Mouse (Mus musculus) common myeloid progenitor, adult 5-6 weeks (primary cell): ENCODE measurements around the gene Gramd1c. TPM values are rescaled to one million over a fixed set of nuclear protein-coding genes. Genes with fewer than 3 reads are reported as not detected.

Source experiments
- ATAC-seq: replicated peaks from 2 replicates; pipeline ENCODE4 v1.8.0; 2016; ENCODE audit warnings: low read depth, mild to moderate bottlenecking, moderate TSS enrichment, inconsistent platforms; ENCODE audit not compliant: poor library complexity, severe bottlenecking
- total RNA-seq: library from RNA; stranded (forward); fragments of 200-1000, 187-1606 nt; gene quantifications from 2 replicates; pipeline ENCODE4 v1.2.3, GENCODE M21; 2017

Gramd1c gene
- total RNA-seq, 1 experiment from 2014 or later = 5.1 TPM

DNA sequence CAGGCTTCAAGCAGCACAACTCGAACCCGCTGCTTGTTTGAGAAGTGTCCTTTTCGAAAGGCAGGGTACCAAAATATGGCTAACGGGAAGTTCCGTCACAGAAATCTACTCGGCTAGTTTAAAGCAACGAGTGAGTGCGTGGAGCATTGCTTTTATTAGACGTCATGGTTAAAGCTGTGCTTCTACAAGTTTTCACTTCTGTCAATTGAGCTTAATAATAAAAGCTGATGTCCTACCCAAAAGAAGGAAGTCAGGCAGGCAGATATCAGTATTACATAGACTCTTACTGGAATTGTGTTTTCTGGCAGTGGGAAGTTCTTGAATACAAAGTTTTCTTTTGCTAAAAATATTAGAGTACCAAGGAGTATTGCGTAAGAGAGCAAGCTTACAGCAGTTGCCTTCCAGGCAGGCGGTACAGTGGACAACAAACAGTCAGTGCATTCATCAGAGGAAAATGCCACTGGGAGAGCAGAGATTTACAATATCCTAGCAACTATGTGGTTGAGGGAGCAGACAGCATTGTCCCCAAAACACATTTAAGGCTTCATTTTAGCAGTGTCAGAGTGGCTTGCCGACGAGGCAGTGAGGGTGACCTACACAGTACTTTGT, 97.3 kb downstream of the Gramd1c start:
- peak; percentile 33 for ATAC-seq

DNA sequence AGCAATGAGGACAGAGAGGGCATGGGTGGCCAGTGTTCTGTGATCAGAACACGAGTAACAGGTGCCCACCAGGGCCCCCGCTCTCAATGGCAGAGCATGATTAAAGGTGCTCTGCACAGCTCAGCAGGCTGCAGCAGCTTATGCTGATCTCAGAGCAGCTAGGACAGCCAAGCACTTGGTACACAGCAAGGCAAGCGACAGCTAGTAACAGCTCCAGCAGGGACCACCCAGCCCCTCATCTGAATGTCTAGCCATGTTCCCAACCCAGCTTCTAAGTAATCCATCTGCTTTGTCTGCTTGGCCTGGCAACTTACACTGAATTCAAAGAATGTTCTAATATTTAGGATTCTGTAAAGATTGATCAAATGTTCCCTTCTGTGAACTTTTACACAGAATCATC, 99.4 kb downstream of the Gramd1c start:
- ATAC-seq = no peak

DNA sequence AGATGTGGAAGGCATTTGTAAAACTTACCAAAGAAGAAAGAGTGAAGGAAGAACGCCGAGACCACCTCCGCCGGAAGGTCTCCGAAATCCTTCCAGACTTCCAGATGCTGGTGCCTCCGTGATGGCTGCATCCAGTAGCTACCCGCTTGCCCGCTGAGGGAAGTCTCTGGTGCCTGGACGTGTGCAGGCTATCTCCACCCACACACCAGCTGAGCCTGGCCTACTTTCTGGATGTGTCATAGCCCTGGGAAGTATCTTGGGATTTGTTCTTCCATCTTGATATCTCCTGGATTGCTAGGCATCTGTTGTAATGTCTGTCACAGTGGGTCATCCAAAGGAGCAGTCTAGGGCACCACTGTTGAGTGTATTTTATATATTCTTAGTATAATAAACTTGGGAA, 99.9 kb downstream of the Gramd1c start:
- ATAC-seq = no peak

DNA sequence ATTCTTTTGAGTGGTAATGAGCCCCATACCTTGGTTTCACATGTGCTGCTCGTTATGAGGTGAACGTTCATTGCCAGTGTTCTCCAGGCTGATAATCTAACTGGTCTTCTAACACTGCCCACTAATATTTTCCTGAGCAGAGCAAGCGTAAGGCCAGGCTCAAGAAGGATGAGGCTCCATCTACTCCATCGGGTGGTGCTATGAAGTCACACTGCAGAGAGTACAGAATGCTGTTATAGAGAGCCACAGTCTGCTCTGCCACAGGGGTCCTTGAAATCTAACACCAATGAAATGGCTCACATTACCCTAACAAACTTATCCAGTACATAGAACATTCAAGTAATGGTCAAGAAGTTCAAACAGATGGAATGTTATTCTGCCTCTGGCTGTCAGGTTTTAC, 105.1 kb downstream of the Gramd1c start:
- ATAC-seq = no peak

DNA sequence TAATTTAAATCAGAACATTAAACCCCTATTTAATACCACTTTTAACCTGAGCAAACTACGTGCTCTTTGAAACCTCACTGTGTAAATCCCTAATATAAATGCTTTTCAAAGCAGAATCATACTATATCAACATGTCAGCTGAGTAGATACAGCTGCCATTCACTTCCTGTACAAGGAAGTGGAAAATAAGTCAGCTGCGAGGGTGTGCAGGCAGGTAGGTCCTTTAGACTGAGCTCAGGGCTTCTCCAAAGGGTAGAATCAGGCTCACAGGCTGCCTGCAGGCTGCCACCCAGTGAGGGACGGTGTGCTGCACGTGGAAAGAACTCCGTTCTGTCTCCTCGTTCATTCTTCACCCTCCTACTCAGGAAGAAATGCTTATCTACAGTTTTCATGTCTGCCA, 108.2 kb downstream of the Gramd1c start:
- no peak for ATAC-seq

DNA sequence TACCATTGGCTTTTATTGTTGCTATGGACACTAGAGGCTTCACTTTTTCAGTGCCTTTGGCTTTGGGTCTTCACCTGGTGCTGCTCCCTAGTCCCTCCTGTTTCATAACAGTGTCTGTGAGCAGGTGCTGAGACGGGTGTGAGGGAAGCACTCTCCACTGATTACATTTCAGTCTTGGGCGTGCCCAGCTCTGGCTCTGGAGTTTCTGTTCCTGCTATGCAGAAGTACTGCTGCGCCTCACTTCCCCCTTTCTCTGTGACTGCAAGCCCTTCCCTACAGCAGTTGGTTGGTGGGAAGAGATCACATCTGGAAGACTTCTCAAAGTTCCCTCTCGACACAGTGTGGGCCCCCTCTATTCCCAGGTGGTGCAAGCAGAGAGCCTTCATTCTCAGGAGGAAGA, 111.6 kb downstream of the Gramd1c start:
- ATAC-seq = peak; percentile 98

DNA sequence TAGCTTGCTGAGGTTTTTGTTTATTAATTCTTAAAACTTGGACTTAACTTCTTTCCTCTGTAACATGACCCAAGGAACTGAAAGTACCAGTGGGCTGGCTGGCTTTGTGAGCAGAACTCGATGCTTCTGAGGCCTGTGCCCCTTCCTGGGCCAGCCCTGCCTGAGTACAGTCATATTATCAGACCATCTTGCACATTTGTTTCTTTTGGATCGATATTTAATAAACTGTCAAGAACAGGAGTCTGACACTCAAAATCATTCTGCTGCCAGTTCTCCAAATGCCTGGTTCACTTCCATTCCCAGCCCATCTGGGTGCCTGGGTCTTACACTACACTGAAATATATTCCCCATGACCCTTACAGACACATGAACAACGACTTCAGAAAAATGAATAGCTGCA, 117.3 kb downstream of the Gramd1c start:
- ATAC-seq = no peak

DNA sequence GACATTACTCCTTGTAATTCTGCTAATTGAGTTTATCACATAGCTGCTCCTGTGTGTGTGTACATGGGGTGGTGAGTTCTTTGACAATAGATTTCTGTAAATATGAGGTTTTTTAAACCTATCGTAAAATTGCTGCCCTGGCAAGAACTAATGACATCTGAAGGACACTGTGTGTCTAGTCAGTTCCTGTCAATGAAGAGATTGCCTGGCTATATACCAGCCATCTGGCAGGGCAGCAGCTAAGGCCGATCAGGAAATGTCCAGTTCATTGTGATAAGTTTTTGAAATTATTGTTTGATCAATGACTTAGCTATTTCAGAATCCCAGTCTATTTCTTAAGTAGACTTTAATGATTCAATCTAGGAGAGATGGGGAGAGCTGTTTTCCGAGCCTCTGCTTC, 117.8 kb downstream of the Gramd1c start:
- no peak for ATAC-seq

DNA sequence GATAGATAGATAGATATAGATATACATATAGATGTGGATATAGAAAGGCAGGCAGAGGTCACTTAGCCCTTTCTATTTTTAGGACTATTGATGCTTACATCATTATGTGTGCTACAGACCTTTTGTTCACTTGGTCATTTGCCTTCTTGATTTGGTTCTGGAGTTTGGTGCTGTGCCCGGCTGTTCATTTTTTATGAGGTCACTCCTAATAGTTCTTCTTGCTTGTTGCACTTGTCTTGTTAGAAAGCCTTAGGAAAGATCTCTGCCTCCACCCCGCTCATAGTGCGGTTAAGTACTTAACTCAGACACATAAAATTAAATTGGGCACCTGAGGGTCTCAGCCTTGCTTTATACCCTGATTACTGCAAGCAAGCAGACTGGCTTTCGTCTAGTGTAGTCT, 122.3 kb downstream of the Gramd1c start:
- no peak for ATAC-seq

DNA sequence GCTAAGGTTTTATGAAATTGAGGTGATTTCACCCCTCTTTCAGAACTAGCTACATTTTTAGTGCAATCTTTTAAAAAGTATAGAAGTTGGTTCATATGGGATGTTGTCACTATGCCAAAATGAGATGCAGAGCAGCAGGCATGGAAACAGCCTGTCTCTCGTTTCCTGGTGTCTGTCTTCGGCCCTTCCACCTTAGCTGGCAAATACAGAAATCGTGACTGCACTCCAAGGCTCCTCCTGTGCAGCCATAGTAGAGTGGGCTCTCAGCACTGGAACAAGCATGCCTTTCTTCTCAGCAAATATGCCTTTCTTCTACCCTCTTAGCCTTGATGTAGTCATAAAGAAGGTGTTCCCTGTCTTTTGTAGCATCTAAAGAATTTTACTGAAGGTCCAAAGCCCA, 127.3 kb downstream of the Gramd1c start:
- no peak for ATAC-seq

DNA sequence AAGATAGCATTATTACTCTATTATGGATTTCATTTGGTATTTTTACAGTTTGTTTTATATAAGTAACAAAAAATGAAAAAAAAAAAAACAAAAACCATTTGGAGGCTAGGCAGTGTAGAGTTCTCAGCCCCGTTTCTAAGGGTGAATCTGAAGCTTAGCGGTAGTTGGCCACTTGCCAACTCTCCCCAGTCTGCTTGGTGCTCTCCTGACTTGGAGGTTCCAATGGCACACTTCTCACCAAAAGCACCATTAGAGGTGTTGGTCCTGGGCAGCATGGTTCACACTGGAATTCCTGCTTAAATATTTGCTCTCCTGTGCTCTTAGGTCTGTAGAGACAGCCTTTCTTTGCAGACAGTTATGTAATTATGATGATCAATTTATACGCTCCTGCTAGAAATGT, 127.8 kb downstream of the Gramd1c start:
- no peak for ATAC-seq

DNA sequence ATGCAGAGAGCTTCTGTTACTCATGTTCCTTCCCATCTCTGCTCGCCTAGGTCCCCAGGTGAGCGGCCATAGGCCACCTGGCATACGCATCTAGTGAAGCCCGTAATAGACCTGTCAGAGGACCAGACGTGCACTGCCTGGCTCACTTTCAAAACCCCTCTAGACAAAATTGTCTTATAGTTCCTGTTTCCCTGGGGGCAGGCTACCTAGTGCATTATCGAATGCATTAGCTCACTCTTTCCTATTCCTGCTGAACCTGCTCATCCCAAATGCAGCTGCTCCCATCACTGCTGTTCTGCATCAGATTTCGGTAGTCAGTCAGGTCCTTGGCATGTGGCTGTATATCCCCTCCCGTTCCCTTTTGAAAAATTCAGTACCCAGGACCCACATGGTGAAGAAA, 128.3 kb downstream of the Gramd1c start:
- ATAC-seq = no peak

DNA sequence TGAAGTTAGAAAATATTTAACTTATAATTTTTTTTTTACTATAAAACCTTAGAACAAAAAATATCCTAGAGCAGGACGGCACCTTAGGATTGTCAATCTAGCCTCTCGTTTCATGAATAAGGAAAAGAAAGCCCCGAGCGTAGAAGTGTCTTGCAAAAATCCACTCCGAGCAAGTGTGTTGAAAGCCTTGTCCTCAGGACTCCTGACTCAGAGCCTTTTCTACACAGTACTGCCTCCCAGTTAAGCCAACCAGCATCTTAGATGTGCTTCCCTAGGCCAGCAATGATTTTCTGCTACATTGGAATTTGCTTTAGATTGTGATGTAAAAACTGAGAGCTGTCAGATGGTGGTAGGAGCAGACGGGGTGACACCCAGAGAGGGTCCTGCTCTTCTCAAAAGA, 130.1 kb downstream of the Gramd1c start:
- ATAC-seq = no peak

DNA sequence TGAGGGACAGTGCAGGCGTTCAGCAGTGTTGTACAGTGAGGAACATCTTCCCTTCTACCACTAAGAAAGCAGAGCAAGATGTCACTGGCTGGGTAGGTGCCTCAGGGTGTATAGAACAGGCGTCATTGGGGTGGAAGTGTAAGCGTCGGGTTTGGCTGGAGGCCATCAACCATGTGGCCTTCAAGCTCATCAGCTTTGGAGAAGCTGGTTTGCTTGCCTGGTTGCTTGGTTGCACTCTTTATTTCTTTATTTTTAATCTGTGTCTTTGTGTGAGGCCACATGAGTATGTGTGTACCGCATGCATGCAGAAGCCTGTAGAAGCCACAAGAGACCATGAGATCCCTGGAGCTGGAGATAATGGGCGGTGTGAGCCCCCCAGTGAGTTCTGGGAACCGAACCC, 130.8 kb downstream of the Gramd1c start:
- ATAC-seq = no peak

DNA sequence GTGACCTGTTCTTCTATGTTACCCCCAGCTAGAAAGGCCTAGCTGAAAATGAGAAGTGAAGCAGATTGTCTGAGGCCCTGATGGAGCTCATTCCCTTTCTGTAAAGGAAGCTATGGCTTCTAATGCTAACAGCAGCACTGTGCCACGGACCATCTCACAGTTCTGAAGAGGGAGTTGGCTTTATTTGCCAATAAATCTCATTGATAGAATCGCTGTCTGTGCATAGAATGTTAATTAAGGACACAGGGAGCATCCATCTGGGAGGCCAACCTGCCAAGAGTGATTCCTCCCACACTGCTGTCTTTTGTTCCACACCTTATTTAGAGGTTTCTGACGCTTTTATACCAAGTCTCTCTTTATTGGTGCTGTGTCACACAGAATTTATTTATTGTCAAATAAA, 131.6 kb downstream of the Gramd1c start:
- ATAC-seq = no peak

DNA sequence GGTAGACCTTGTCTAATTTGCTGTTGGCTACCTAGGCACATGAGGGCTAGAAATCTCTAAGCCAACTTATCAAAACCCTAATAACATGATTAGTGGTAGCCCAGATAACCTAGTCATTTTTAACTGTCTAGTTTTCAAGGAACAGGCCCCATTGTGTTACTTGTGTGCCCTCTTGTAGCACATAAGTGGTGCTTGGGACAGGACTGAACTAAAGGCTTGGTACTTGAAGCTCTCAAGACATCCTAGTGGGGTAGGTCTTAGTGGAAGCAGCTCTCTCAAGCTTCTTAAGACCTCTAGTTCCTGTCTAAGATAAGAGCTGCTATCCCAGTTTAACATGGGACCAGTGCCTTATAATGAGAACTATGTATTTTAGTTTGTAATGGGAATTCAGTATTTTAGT, 132.6 kb downstream of the Gramd1c start:
- no peak for ATAC-seq

Other genes with a start within 250 kb of the Gramd1c start
- gene Ccdc191, start 173.5 kb downstream of the Gramd1c start, total RNA-seq = 18.5 and 29.6 TPM in 2 replicates
- gene Qtrt2, start 136.5 kb downstream of the Gramd1c start, total RNA-seq = 47.0 and 61.5 TPM in 2 replicates
- 1.3 and 2.1 TPM in 2 replicates for gene Zdhhc23, start 83.6 kb downstream of the Gramd1c start, total RNA-seq
- 54.5 and 62.3 TPM in 2 replicates for gene Atp6v1a, start 76.4 kb upstream of the Gramd1c start, total RNA-seq
- 144 and 169 TPM in 2 replicates for gene Naa50, start 76.5 kb upstream of the Gramd1c start, total RNA-seq
- 14.4 and 18.0 TPM in 2 replicates for gene Usf3, start 109.9 kb upstream of the Gramd1c start, total RNA-seq